Mouse (Mus musculus) bone marrow, adult 2 months (tissue): ENCODE data around the gene Taz.

ENCODE experiments used
- CTCF ChIP-seq: fragments of 200-500 bp; IDR thresholded peaks from 2 replicates; pipeline ENCODE4 v1.5.1; 2011; ENCODE audit warnings: low read length, control low read depth; ENCODE audit not compliant: control insufficient read depth, insufficient read depth
- POLR2A ChIP-seq: fragments of 200-500 bp; IDR thresholded peaks from 2 replicates; pipeline ENCODE4 v1.6.1; 2011; ENCODE audit warnings: low read depth, mild to moderate bottlenecking, control low read depth, low read length, borderline replicate concordance; ENCODE audit not compliant: control insufficient read depth

DNA sequence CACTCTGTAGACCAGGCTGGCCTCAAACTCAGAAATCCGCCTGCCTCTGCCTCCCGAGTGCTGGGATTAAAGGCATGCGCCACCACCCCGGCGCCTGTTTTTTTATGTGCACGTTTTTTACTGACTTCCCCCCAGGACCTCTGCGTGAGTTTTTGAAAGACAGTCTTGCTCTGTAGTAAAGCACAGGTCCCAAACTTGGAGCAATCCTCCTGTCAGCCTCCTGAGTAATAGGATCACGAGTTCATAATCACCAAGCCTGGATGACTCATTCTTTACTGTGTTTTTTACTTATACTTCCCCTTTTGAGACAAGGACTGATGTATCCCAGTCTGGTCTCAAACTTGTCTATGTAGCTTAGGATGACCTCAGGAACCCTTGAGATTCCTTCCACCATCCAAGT, 3.8 kb upstream of the Taz start:
- TF ChIP-seq POLR2A (no peak), CTCF (no peak)
